Mouse (Mus musculus) E14TG2a.4 (cell line): ENCODE measurements around the gene Usp46.

Source experiments
- CTCF ChIP-seq: conservative IDR thresholded peaks from 2 replicates; pipeline ENCODE4 v1.5.1; 2014; ENCODE audit warnings: low read length
- NANOG ChIP-seq: IDR thresholded peaks from 2 replicates; pipeline ENCODE4 v1.6.1; 2014; ENCODE audit warnings: borderline replicate concordance, low read length, mixed read lengths
- POU5F1 ChIP-seq: IDR thresholded peaks from 2 replicates; pipeline ENCODE4 v1.6.1; 2014; ENCODE audit warnings: low read length, borderline replicate concordance

DNA sequence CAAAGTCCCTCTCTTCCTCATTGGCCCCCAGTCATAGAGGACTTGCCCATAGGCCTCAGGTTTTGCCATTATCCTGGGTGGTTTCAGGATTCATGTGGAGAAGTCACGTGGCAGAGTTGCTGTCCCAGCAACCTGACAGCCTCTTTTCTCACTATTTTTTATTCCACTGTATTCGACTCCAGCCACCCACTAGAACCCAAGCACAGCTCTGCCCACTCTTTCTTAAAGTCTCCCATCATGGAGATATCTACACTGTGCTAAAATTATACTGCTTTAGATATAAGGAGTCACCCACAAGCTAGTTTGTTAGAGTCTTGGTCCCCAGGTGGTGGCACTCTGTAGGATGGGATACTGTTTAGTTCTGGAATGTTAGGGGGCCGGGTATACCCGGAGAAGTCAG lies 27.7 kb downstream of the Usp46 start:
- no peak for TF ChIP-seq CTCF
- no peak for TF ChIP-seq POU5F1
- TF ChIP-seq NANOG: no peak
